Mouse (Mus musculus): ENCODE data around the gene Tmcc3. TPM values are rescaled to one million over a fixed set of nuclear protein-coding genes. Genes with fewer than 3 reads are reported as not detected.

Tmcc3 gene
- 14.8 and 15.4 TPM in 2 replicates for polyA plus RNA-seq (2011; ENCODE audit: insufficient read depth, insufficient read length, low read depth, missing spikeins)

DNA sequence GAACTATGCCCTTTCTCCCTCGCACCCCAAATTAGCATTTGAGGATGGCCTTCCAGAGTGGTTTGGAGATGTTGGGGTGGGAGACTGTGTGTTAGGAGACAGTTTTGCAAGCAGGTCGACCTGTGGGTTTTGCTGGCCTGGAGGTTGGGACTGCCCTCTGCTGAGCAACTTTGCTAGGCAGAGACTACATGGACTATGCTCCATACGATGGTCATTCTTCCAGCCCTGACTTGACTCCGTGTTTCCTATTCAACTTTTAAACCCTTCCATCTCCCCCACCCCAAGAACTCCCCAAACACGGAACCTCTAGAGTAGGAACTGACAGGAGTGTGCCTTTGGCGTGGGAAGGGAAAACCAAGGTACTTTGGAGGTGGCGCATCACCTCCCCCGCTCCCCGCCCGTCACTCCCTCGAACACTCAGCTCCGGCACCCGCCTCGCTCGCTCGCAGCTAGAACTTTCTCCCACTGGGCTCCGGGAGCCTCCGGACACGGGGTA, at the start of gene Tmcc3:
Gene Tmcc3 (plus strand): TSS at position 439 of the 496 bp plus-strand sequence.
- H3K4me1 ChIP-seq (ENCODE audit: control insufficient read depth, insufficient read depth, low read length) = no peaks in the 10 kb centered on the region
- H3K36me3 ChIP-seq (ENCODE audit: control insufficient read depth, insufficient read depth, low read length, poor library complexity, severe bottlenecking) = no peaks in the 10 kb centered on the region
- H3K27me3 ChIP-seq (ENCODE audit: control insufficient read depth, insufficient read depth, low read length, poor library complexity, severe bottlenecking) = no peaks in the 10 kb centered on the region; the same call in 1 of the 2 replicates
- H3K27ac ChIP-seq (ENCODE audit: insufficient read depth, low read length) = no peak within 1 kb of the TSS
- peak within 1 kb of the TSS; percentile 22 for H3K9ac ChIP-seq (ENCODE audit: low read depth, poor library complexity, severe bottlenecking)
- H3K9me3 ChIP-seq (replicated peaks; ENCODE audit: control insufficient read depth, insufficient read depth, low read length, poor library complexity, severe bottlenecking) = no peaks in the 10 kb centered on the region
- TF ChIP-seq EP300 (IDR thresholded peaks at IDR 0.05; ENCODE audit: insufficient read depth, low read depth, low read length) (no peak), CTCF (IDR thresholded peaks at IDR 0.05; ENCODE audit: low read depth, low read length) (peak; percentile 11)
- H3K4me3 ChIP-seq (ENCODE audit: low read depth, low read length) = peak within 1 kb of the TSS; percentile 59

- no peak overlapping the region; the same call in 1 of the 2 replicates for H3K9ac ChIP-seq (ENCODE audit: low read depth, poor library complexity, severe bottlenecking)
- H3K4me1 ChIP-seq (ENCODE audit: control insufficient read depth, insufficient read depth, low read length) = no peaks in the 10 kb centered on the region
- H3K27me3 ChIP-seq (ENCODE audit: control insufficient read depth, insufficient read depth, low read length, poor library complexity, severe bottlenecking) = no peaks in the 10 kb centered on the region
These were observed 49.1 kb upstream of the Tmcc3 start for GRCm38 (mm10) chr10:94262646-94263045.

GRCm38 (mm10) chr10:94263211-94263610, 48.5 kb upstream of the Tmcc3 start:
- Histone ChIP-seq H3K27me3 (ENCODE audit: control insufficient read depth, insufficient read depth, low read length, poor library complexity, severe bottlenecking) (no peaks in the 10 kb centered on the region), H3K36me3 (ENCODE audit: control insufficient read depth, insufficient read depth, low read length, poor library complexity, severe bottlenecking) (no peaks in the 10 kb centered on the region), H3K4me1 (ENCODE audit: control insufficient read depth, insufficient read depth, low read length) (no peaks in the 10 kb centered on the region), H3K4me3 (ENCODE audit: low read depth, low read length) (no peak overlapping the region), H3K9ac (ENCODE audit: low read depth, poor library complexity, severe bottlenecking) (no peak overlapping the region), H3K27ac (ENCODE audit: insufficient read depth, low read length) (no peak overlapping the region), H3K9me3 (replicated peaks; ENCODE audit: control insufficient read depth, insufficient read depth, low read length, poor library complexity, severe bottlenecking) (no peaks in the 10 kb centered on the region)
- TF ChIP-seq EP300 (IDR thresholded peaks at IDR 0.05; ENCODE audit: insufficient read depth, low read depth, low read length) = no peak
- no peak for TF ChIP-seq POLR2A (IDR thresholded peaks at IDR 0.05; ENCODE audit: insufficient read depth, low read length)
- TF ChIP-seq CTCF (IDR thresholded peaks at IDR 0.05; ENCODE audit: low read depth, low read length) = no peak

More at GRCm38 (mm10) chr10:94262646-94263045, 49.1 kb upstream of the Tmcc3 start:
- Histone ChIP-seq H3K36me3 (ENCODE audit: control insufficient read depth, insufficient read depth, low read length, poor library complexity, severe bottlenecking) (no peaks in the 10 kb centered on the region), H3K4me3 (ENCODE audit: low read depth, low read length) (peak overlapping the region; percentile 27), H3K9me3 (replicated peaks; ENCODE audit: control insufficient read depth, insufficient read depth, low read length, poor library complexity, severe bottlenecking) (no peaks in the 10 kb centered on the region), H3K27ac (ENCODE audit: insufficient read depth, low read length) (no peak overlapping the region)
- no peak for TF ChIP-seq EP300 (IDR thresholded peaks at IDR 0.05; ENCODE audit: insufficient read depth, low read depth, low read length)
- TF ChIP-seq POLR2A (IDR thresholded peaks at IDR 0.05; ENCODE audit: insufficient read depth, low read length) = no peak
- TF ChIP-seq CTCF (IDR thresholded peaks at IDR 0.05; ENCODE audit: low read depth, low read length) = no peak

GRCm38 (mm10) chr10:94265656-94266542, 45.9 kb upstream of the Tmcc3 start:
- TF ChIP-seq EP300 (IDR thresholded peaks at IDR 0.05; ENCODE audit: insufficient read depth, low read depth, low read length) (no peak), POLR2A (IDR thresholded peaks at IDR 0.05; ENCODE audit: insufficient read depth, low read length) (no peak), CTCF (IDR thresholded peaks at IDR 0.05; ENCODE audit: low read depth, low read length) (no peak)
- H3K4me3 ChIP-seq (ENCODE audit: low read depth, low read length) = no peak overlapping the region
- no peaks in the 10 kb centered on the region for H3K9me3 ChIP-seq (replicated peaks; ENCODE audit: control insufficient read depth, insufficient read depth, low read length, poor library complexity, severe bottlenecking)
- H3K27me3 ChIP-seq (ENCODE audit: control insufficient read depth, insufficient read depth, low read length, poor library complexity, severe bottlenecking) = no peaks in the 10 kb centered on the region
- H3K36me3 ChIP-seq (ENCODE audit: control insufficient read depth, insufficient read depth, low read length, poor library complexity, severe bottlenecking) = no peaks in the 10 kb centered on the region
- no peak overlapping the region for H3K9ac ChIP-seq (ENCODE audit: low read depth, poor library complexity, severe bottlenecking)
- no peaks in the 10 kb centered on the region for H3K4me1 ChIP-seq (ENCODE audit: control insufficient read depth, insufficient read depth, low read length)
- H3K27ac ChIP-seq (ENCODE audit: insufficient read depth, low read length) = no peak overlapping the region

DNA sequence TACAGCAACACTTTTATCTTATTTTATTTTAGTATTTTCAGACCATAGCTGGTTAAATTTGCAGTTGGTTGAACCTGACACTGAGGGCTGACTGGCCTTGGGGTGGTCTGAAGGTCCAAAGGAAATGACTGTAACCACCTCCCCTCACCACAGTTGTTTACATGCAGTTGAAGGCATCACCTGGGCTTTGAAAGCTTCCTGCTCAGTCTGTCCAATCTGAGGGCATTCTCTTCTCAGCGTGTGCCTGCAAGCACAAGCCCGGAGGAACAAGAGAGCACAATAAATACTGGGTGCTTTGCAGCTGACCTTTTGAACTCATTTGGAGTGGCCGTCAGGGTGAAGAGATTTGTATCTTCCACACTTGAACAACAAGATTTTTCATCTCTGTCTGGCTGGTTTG, 36.4 kb upstream of the Tmcc3 start:
- Histone ChIP-seq H3K36me3 (ENCODE audit: control insufficient read depth, insufficient read depth, low read length, poor library complexity, severe bottlenecking) (no peaks in the 10 kb centered on the region), H3K4me3 (ENCODE audit: low read depth, low read length) (no peak overlapping the region), H3K27me3 (ENCODE audit: control insufficient read depth, insufficient read depth, low read length, poor library complexity, severe bottlenecking) (no peaks in the 10 kb centered on the region), H3K9me3 (replicated peaks; ENCODE audit: control insufficient read depth, insufficient read depth, low read length, poor library complexity, severe bottlenecking) (no peaks in the 10 kb centered on the region), H3K9ac (ENCODE audit: low read depth, poor library complexity, severe bottlenecking) (no peak overlapping the region), H3K27ac (ENCODE audit: insufficient read depth, low read length) (no peak overlapping the region), H3K4me1 (ENCODE audit: control insufficient read depth, insufficient read depth, low read length) (peaks cover 6% of the 10 kb centered on the region)
- TF ChIP-seq CTCF (IDR thresholded peaks at IDR 0.05; ENCODE audit: low read depth, low read length) (no peak), EP300 (IDR thresholded peaks at IDR 0.05; ENCODE audit: insufficient read depth, low read depth, low read length) (peak; percentile 71; the same call in 1 of the 2 replicates)

- Histone ChIP-seq H3K4me1 (ENCODE audit: control insufficient read depth, insufficient read depth, low read length) (peaks cover 6% of the 10 kb centered on the region), H3K4me3 (ENCODE audit: low read depth, low read length) (0 out of 2 replicates have a peak overlapping the region, but pooled peaks have one; percentile 14), H3K27me3 (ENCODE audit: control insufficient read depth, insufficient read depth, low read length, poor library complexity, severe bottlenecking) (no peaks in the 10 kb centered on the region), H3K9ac (ENCODE audit: low read depth, poor library complexity, severe bottlenecking) (no peak overlapping the region), H3K9me3 (replicated peaks; ENCODE audit: control insufficient read depth, insufficient read depth, low read length, poor library complexity, severe bottlenecking) (no peaks in the 10 kb centered on the region), H3K27ac (ENCODE audit: insufficient read depth, low read length) (no peak overlapping the region), H3K36me3 (ENCODE audit: control insufficient read depth, insufficient read depth, low read length, poor library complexity, severe bottlenecking) (no peaks in the 10 kb centered on the region)
- TF ChIP-seq CTCF (IDR thresholded peaks at IDR 0.05; ENCODE audit: low read depth, low read length) (no peak), POLR2A (IDR thresholded peaks at IDR 0.05; ENCODE audit: insufficient read depth, low read length) (no peak), EP300 (IDR thresholded peaks at IDR 0.05; ENCODE audit: insufficient read depth, low read depth, low read length) (no peak)
These were observed 35.2 kb upstream of the Tmcc3 start for GRCm38 (mm10) chr10:94276511-94276910.

All from ES-Bruce4 (cell line).